Mouse (Mus musculus) cerebellum, adult 9-11 months (tissue): ENCODE measurements around the gene Cypt4.
"Not testable (repeated sequence)": the region's sequence is repeated elsewhere in the genome, so short reads cannot be mapped to it uniquely, and the experiment has no call there.

Experiments
- DNase-seq: peaks from one replicate; pipeline ENCODE4 v3.0.0; 2022

Cypt4 gene

GRCm38 (mm10) chr9:24624896-24625295 lies at the start of gene Cypt4:
Cypt4 (plus strand) TSS chr9:24625196.
- no peak for DNase-seq

- not testable (repeated sequence) for DNase-seq
Observed at GRCm38 (mm10) chr9:24637341-24637740, 12.3 kb downstream of the Cypt4 start.
